Mouse (Mus musculus) telencephalon, adult 2 months (tissue): ENCODE measurements around the gene Set.

Experiments
- DNase-seq: peaks from one replicate; pipeline ENCODE4 v3.0.0-alpha.2; 2011; ENCODE audit warnings: low read depth, low spot score

The Set gene

GRCm38 (mm10) chr2:30061215-30062166 lies 4.3 kb downstream of the Set start:
- DNase-seq: no peak

- DNase-seq: peak; percentile 50
Observed at GRCm38 (mm10) chr2:30062249-30063093, 5.3 kb downstream of the Set start.

DNA sequence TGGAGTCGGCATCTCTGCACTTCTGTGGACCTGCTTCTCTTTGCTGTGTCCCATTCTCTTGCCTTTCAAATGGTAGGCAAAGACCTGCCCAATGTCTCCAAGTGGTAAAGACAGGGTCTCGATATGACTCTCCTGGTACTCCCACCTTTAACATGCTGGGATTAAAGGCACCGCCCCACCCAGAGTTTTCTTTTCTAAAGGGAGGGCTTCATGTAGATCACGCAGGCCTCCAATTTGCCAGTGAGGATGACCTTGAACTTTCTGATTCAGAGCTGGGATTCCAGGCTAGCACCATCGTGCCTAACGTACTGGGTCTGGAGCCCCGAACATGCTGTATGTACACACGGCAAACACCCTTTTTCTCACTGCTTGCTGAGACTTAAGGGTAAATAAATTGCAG lies 6.1 kb downstream of the Set start:
- DNase-seq: no peak

DNA sequence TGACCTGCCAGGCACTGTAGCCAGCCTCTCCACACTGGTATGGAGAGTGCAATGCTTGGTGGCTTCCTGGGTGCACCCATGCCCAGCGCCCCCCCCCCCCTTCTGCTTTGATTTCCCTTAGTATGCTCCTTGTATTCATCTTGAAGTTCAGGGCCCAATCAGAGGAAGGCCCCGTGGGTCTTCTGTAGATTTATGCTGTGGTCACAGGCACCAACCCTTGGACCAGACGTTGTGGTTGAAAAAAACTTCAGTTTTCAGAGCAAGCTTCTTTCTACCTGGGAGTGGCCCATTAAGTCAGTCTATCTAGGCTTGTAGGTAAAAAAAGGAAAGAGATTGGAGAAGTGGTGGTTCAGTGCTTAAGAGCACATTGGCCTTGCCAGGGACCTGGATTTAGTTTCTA lies 6.6 kb downstream of the Set start:
- DNase-seq: no peak

DNA sequence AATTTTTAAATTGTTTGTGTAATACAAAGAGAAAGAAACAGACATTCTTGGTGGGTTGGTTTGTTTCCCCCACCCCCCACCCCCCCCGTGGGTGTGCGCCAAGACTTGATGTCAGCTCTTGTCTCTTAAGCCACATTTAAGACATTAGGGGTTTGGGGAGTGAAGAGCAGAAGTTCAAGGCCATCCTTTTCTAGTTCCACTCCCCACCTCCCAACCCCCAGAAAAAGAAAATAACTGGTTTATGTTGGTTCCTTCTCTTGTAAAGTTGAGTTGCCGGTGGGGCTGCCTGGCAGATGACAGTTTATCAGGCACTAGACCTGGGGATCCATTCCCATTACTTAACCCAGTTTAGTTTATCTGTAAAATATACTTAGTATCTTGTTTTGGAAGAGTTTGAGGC lies 7.1 kb downstream of the Set start:
- DNase-seq: no peak

DNA sequence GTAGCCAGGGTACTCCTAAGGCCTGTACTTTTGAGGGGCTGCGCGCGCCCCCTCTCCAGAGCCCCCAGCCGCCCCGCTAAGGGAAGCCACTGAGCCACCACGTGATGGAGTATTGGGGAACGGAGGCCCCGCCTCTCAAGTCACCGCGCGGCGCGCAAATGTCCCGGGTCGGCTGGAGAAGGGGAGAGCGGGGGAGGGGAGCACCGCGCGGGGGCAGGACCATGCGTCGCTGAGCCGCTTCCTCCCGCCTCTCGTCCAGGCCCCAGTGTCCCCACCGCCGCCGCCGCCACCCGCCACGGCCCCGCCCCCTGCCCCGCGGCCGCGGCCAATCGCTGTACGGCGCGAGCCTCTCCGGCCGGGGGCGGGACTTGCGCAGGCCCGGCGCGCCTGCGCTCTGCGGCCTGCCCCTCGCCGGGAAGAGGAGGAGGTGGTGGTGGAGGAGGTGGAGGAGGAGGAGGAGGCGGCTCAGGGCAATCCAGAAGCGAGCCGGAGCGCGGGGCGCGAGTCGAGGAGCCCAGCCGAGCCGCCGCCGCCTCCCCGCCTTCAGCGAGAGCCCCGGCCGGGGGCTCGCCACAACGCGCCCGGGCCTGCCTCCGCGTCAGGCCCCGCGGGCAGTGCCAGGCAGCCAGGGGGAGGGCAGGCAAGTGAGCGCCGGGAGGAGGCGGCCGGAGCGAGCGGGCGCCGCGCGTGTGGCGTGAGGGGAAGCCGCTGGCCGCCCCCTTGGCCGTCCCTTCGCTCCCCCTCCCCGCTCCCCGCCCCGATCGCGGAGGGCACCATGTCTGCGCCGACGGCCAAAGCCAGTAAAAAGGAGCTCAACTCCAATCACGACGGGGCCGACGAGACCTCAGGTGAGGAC lies 9.1 kb downstream of the Set start:
- DNase-seq: peak; percentile 79

DNA sequence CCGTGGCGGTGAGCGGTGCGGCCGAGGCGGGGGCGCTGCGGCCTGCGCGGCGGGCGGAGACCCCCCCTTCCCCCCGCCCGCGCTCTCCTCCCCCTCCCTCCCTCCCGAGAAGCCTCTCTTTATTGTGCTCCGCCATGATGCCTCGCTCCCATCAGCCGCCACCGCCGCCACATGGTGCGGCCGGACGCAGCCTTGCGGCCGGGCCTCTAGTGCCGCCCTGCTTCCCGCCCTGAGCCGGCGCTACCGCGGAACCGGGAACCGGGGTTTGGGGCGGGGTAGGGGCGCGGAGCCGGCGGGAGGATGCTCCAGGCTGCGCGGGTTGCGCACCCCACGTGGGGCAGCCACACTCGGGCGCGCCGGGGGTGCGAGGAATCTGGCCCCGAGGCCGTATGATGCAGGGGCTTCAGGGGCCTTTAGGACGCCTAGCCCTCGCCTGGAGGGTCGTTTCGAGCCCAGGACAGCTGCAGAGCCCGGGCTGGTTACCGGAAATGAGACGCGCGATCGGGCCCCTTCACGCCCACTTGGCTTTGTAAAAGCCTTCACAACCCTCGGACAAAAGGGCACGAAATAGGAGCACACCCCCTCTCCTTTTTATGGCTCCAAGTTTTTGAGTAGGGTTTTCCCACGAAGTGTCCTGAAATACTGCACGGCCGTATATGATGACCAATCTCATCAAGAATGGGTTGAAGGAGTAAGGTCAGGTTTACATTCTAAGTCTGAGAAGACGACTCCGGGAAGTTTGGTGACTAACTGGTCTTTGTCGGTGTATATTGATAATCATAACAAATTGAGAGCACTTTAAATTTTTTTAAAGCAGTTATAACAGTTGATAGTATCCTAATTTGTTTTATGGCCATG lies 10.1 kb downstream of the Set start:
- no peak for DNase-seq

GRCm38 (mm10) chr2:30067962-30068361 lies 10.8 kb downstream of the Set start:
- no peak for DNase-seq

DNA sequence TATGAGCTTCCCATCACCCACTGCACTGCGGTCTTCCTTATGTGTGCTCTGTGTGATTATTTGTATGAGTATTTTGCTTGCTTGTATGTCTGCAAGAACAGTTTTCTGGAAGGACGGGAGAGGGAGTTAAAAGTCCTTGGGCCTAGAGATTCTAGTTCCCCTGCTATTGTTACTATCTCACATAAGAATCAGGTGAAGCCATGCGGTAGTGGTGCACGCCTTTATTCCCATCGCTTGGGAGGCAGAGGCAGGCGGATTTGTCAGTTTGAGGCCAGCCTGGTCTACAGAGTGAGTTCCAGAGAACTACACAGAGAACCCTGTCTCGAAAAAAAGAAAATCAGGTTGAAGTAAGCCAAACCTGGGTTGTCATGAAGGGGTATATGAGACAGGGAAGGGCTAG lies 15.7 kb downstream of the Set start:
- no peak for DNase-seq

- DNase-seq: no peak
Observed at GRCm38 (mm10) chr2:30073285-30073684, 16.1 kb downstream of the Set start.

- no peak for DNase-seq
Observed at GRCm38 (mm10) chr2:30075625-30076024, 18.4 kb downstream of the Set start.

- no peak for DNase-seq
Observed at GRCm38 (mm10) chr2:30076439-30076838, 19.3 kb downstream of the Set start.

DNA sequence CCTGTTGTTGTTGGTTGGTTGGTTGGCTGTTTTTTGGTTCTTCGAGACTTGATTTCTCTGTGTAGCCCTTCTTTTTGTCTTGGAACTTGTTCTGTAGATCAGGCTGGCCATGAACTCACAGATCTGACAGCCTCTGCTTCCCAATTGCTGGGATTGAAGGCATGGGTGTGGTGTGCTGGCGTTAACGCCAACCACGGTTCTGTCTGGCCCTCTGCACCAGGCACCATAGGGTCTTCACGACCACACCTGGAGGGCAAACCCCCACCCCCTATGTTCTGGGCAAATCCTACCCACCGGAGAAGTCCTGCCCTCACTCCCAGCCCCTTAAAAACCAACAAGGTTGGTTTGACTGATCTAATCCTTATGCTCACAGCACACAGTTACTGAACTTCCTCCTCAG lies 19.8 kb downstream of the Set start:
- DNase-seq: no peak

DNA sequence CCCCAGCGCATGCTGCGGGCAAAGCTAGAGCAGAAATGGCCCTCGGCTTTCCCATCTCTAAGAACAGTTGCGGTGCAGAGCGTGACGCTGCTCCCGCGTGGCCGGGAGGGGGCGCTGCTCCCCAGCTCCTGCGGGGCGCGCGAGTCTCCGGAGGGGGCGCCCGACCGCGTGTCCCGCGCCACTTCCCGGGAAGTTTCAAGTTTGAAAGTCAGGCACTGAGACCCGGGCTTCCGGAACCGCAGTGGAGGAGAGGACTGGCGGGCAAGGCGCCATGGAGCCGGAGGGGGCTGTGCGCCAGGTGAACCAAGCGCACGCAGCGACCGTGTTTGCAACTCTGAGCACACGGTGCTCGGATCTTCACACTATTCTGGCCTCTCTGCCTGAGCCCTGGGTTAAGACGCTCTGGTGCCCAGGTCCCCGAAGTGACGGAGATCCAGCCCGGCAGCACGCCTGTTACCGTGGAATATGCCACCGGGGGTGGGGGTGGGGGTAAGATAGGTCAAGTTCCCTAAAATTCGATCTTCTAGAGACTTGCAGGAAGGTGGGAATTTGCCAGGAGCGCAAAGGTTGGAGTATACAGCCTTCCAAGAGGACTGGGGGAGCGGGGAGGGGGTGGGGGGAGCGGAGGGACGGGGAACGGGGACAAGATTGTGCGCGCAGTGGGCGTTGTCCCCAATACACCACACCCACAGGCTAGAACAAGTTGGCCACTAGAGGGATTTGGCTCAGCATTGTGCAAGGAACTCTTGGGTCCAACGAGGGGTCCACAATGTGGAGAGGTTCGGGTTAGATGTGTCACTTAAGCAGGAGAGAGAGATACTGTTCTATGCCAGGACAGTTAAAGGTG lies 20.5 kb downstream of the Set start, which contains the start of gene Pkn3:
Pkn3 (plus strand) TSS at position 183 of the 847 bp plus-strand sequence.
- no peak for DNase-seq

DNA sequence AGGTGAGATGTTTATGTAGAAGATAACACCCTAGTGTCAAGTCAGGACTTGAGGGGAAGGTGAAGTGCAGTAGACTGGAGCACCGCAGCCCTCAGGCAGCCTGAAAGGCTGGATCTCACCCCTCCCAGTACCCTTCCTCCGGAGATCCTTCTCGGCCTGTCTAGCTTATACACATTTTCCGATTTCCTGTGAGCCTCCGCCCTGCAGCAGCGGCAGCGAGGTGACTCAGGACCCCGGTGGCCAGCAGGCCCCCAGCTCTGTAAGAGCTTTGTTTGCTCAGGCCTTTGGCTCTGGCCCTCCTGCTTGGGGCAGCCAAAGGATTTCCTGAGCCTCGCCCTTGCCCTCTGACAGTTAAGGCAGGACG lies 21.2 kb downstream of the Set start:
- no peak for DNase-seq

DNA sequence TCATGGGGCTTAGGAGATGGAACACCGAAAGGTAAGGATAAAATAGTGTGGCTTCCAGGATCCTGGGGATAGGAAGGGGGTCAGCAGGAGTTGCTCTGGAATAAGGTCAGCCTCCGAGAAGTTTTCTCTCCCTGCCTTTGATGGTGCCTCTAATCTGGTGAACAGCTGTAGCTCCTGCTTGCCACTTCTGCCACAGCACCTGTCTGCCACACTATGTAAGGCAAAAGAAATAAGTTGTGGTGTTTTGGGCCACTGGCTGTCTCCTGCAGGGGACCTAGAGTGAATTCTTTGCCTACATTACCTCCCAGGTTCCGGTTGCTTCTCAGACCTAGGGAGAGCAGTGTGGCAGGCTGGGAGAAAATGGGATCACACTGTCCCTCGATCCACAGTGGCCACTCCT lies 21.6 kb downstream of the Set start:
- no peak for DNase-seq

- no peak for DNase-seq
Observed at GRCm38 (mm10) chr2:30080181-30080800, 23.1 kb downstream of the Set start.

DNA sequence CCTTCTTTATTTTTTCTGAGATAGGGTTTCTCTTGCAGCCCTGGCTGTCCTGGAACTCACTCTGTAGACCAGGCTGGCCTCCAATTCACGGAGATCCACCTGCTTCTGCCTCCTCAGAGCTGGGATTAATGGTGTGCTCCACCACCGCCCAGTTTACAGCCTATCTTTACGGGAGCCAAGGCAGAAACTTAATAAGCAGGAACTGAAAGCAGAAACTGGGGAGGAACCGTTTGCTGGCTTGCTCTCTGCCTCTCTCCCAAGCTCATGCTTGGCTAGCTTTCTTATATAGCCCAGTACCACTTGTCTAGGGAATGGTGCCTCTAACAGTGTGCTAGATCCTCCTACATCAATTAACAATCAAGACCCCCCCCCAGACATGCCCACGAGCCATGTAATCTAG lies 26.9 kb downstream of the Set start:
- no peak for DNase-seq

DNA sequence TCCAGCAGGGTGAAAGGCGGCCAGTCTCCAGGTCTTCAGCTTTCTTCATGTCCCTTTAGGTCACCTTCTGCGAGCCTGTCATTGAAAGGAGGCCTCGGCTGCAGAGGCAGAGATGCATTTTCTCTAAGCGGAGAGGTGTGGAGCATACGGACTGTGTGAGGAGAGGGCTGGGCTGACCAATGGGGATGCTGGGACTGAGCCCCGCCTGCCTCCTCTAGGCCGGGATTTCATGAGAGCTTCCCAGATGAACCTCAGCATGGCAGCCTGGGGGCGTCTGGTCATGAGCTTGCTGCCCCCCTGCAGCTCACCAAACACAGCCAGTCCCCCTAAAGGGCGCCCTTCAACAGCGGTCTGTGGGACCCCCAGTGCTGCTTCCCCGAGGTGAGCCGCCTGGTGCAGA lies 27.5 kb downstream of the Set start:
- no peak for DNase-seq
